ENCODE assay signal across 8 mouse cellular contexts in the genomic region with DNA sequence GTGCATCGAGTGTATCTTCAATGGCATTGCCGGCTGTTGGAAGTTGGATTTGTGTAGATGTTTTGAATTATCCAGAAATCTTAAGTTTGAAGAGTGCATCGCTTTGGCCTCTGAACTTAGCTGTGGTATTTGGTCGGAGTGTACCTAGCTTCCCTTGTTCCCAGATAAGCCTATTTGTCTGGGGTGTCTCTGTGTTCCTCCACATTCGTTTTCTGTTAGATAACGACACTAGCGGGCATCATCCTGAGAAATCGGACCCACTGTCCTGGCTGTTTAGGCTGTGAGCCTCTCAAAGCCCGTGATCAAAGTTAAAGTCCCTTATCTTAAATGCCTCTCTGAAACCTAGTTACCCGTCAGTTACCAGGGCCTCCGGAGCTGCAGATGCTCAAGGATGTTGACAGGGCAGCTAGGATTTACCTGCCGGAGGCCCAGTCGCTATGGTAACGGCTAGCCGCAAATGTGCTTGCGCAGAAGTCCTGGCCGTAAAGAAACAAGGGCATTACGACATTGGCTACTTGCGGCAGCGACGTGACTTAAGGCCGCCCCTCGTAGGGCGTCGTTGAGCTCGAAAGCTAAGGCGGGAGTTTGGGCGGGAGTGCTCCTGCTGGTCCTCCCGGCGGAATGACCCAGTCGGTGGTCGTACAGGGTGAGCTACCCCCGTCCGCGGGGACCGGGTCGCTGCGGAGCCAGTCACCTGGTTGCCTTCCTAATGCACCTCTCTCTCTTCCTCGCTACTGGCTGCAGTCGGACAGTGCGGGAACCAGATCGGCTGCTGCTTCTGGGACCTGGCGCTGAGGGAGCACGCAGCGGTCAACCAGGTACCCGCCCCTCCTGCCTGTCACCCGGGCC. TPM values are rescaled to one million over a fixed set of nuclear protein-coding genes. Genes with fewer than 3 reads are reported as not detected.
DNase-seq lines count a peak whose midpoint lies in the region; ATAC-seq and TF ChIP-seq lines count a peak whose summit lies in the region.

A gene (minus strand): TSS at position 453 of the 849 bp plus-strand sequence.
A gene (plus strand): TSS at position 515 of the 849 bp plus-strand sequence.

- no peaks in the 10 kb centered on the region for H3K27me3 ChIP-seq in Patski
- H3K27me3 ChIP-seq in hindbrain, embryonic 13.5 days: no peaks in the 10 kb centered on the region

- no peaks in the 10 kb centered on the region for H3K9me3 ChIP-seq in hindbrain, embryonic 13.5 days

- H3K9ac ChIP-seq in hindbrain, embryonic 13.5 days: peak within 1 kb of the TSS; percentile 84

- TF ChIP-seq CTCF in Patski (IDR thresholded peaks at IDR 0.05): no peak

- 5% methylated on average over 47 of the region's 47 CpGs for WGBS in hindbrain, embryonic 13.5 days

- H3K36me3 ChIP-seq in hindbrain, embryonic 13.5 days: peaks cover 19% of the 10 kb centered on the region

- H3K4me3 ChIP-seq in hindbrain, embryonic 13.5 days: peak within 1 kb of the TSS; percentile 72

- POLR2A ChIA-PET in Patski (lab: Charles Lee): no interaction called here

- ATAC-seq in Patski: peak; percentile 83
- ATAC-seq in hindbrain, embryonic 13.5 days (ENCODE audit: low FRiP score): peak; percentile 92

- peak; percentile 74 for DNase-seq in Patski (ENCODE audit: low read depth, low spot score)
- DNase-seq in cerebellum, postnatal 14 days: peak; percentile 93 to 95
- DNase-seq in frontal cortex, postnatal 14 days (ENCODE audit: low spot score in 2 of 2): peak; percentile 90
- DNase-seq in layer of hippocampus, postnatal 25 days (ENCODE audit: extremely low spot score in 1 of 2, low spot score in 1 of 2): peak; percentile 80 to 85
- peak; percentile 93 for DNase-seq in lung, postnatal 25 days (ENCODE audit: low spot score)
- DNase-seq in retina, embryonic 14.5 days (ENCODE audit: low spot score): peak; percentile 94
- peak; percentile 91 for DNase-seq in thymus, postnatal 4 days

- CTCF ChIA-PET in Patski (lab: Charles Lee): no interaction called here

- in situ Hi-C loops in Patski (cut with MboI; ENCODE audit: low pct_unique_long_range_greater_than_20kb): no loop called here

- peak within 1 kb of the TSS; percentile 82 for H3K27ac ChIP-seq in hindbrain, embryonic 13.5 days

- peak within 1 kb of the TSS; percentile 94 for H3K4me2 ChIP-seq in hindbrain, embryonic 13.5 days

- H3K4me1 ChIP-seq in hindbrain, embryonic 13.5 days (replicated peaks): peaks cover 31% of the 10 kb centered on the region

RNA-seq across cellular contexts. Expression of the first gene that starts in this region (rescaled TPM):
- 26.0 TPM for polyA plus RNA-seq in Patski (2021)
- 32.7 and 34.8 TPM in 2 replicates for polyA plus RNA-seq in hindbrain, embryonic 13.5 days (2015; fragmentation: Nextera tagmentation; extraction: Ambion mirVana)
- 10 to 100 TPM; 11.6 to 13.5 TPM for total RNA-seq in layer of hippocampus, postnatal 25 days (2021)

RNA-seq across cellular contexts. Expression of the second gene that starts in this region (rescaled TPM):
- polyA plus RNA-seq in Patski (2021): 4.2 TPM
- 9.6 and 10.4 TPM in 2 replicates for polyA plus RNA-seq in hindbrain, embryonic 13.5 days (2015; fragmentation: Nextera tagmentation; extraction: Ambion mirVana)
- 1 to 10 TPM; 2.1 to 2.2 TPM for total RNA-seq in layer of hippocampus, postnatal 25 days (2021)

Comparison
In these comparisons a context has a peak if more than half of its experiments do, and no peak if none do; other contexts are left out.
1. Peak in every context shown above with its lines: DNase-seq, ATAC-seq, H3K4me3 ChIP-seq and H3K27ac ChIP-seq.